Mouse (Mus musculus): ENCODE data around the gene Gm21190. TPM values are rescaled to one million over a fixed set of nuclear protein-coding genes. Genes with fewer than 3 reads are reported as not detected.

Gm21190 gene
- not detected for polyA plus RNA-seq (2014; fragmentation: Illumina TruSeq; extraction: RNeasy Lipid Tissue Mini Kit (QIAGEN cat#74804); ENCODE audit: low read depth, low replicate concordance)

GRCm38 (mm10) chr5:15529122-15529521 is at the start of gene Gm21190:
TSS of gene Gm21190 (minus strand) at chr5:15529222.

GRCm38 (mm10) chr5:15577033-15577432 is 48.0 kb upstream of the Gm21190 start, which contains the start of gene Gm21083:
TSS of gene Gm21083 (plus strand) at chr5:15577333.

GRCm38 (mm10) chr5:15476423-15476822 is 52.6 kb downstream of the Gm21190 start, which contains the start of gene Gm21149:
TSS of gene Gm21149 (minus strand) at chr5:15476523.

Other genes with a start within 250 kb of the Gm21190 start
- not detected for gene Gm21149, start 52.7 kb downstream of the Gm21190 start, polyA plus RNA-seq (2014; fragmentation: Illumina TruSeq; extraction: RNeasy Lipid Tissue Mini Kit (QIAGEN cat#74804); ENCODE audit: low read depth, low replicate concordance)
- gene Gm21083, start 48.1 kb upstream of the Gm21190 start, polyA plus RNA-seq (2014; fragmentation: Illumina TruSeq; extraction: RNeasy Lipid Tissue Mini Kit (QIAGEN cat#74804); ENCODE audit: low read depth, low replicate concordance), result not detected
- not detected for gene Speer4d, start 89.8 kb upstream of the Gm21190 start, polyA plus RNA-seq (2014; fragmentation: Illumina TruSeq; extraction: RNeasy Lipid Tissue Mini Kit (QIAGEN cat#74804); ENCODE audit: low read depth, low replicate concordance)
- gene 4930572O03Rik, start 127.8 kb upstream of the Gm21190 start, polyA plus RNA-seq (2014; fragmentation: Illumina TruSeq; extraction: RNeasy Lipid Tissue Mini Kit (QIAGEN cat#74804); ENCODE audit: low read depth, low replicate concordance), result not detected
- gene Speer4c, start 185.0 kb upstream of the Gm21190 start, polyA plus RNA-seq (2014; fragmentation: Illumina TruSeq; extraction: RNeasy Lipid Tissue Mini Kit (QIAGEN cat#74804); ENCODE audit: low read depth, low replicate concordance), result not detected

Data from liver, adult 10 weeks (tissue).